Mouse (Mus musculus) C2C12 (cell line): ENCODE data around the gene Spag7. TPM values are rescaled to one million over a fixed set of nuclear protein-coding genes. Genes with fewer than 3 reads are reported as not detected.
A peak's percentile ranks its signal among the peaks of the same experiment; 100 is the strongest.

ENCODE experiments used
- H3K27me3 ChIP-seq: one replicate; pipeline ENCODE4 v1.6.1; 2011; ENCODE audit not compliant: control insufficient read depth, insufficient read depth, insufficient read length
- H3K36me3 ChIP-seq: one replicate; pipeline ENCODE4 v1.6.1; 2011; ENCODE audit not compliant: control insufficient read depth, insufficient read depth
- H3K4me3 ChIP-seq: one replicate; pipeline ENCODE4 v1.5.1; 2011; ENCODE audit warnings: mild to moderate bottlenecking, control low read depth; ENCODE audit not compliant: poor library complexity, insufficient read depth, severe bottlenecking
- H3K79me2 ChIP-seq: one replicate; pipeline ENCODE4 v1.6.1; 2011; ENCODE audit not compliant: control insufficient read depth, insufficient read depth
- H3K79me3 ChIP-seq: one replicate; pipeline ENCODE4 v1.6.1; 2011; ENCODE audit warnings: low read depth, control low read depth
- H3ac ChIP-seq: one replicate; pipeline ENCODE3; 2011; ENCODE audit warnings: low read depth; ENCODE audit not compliant: control insufficient read depth, insufficient read length
- CEBPB ChIP-seq: IDR thresholded peaks from one replicate; pipeline ENCODE4 v1.6.1; 2011; ENCODE audit warnings: low read depth, mild to moderate bottlenecking, control low read depth, moderate library complexity
- CTCF ChIP-seq: IDR thresholded peaks from one replicate; pipeline ENCODE4 v1.5.1; 2011; ENCODE audit not compliant: control insufficient read depth, insufficient read depth, insufficient read length
- FOSL1 ChIP-seq: IDR thresholded peaks from one replicate; pipeline ENCODE4 v1.8.0; 2011; ENCODE audit warnings: mild to moderate bottlenecking, low read length; ENCODE audit not compliant: poor library complexity, insufficient read depth, severe bottlenecking
- MAX ChIP-seq: IDR thresholded peaks from one replicate; pipeline ENCODE4 v1.6.1; 2011; ENCODE audit warnings: mild to moderate bottlenecking, control low read depth
- MYOD1 ChIP-seq: IDR thresholded peaks from one replicate; pipeline ENCODE4 v1.6.1; 2011; ENCODE audit warnings: low read depth; ENCODE audit not compliant: control insufficient read depth, insufficient read length
- MYOG ChIP-seq: IDR thresholded peaks from one replicate; pipeline ENCODE4 v1.6.1; 2011; ENCODE audit not compliant: control insufficient read depth, insufficient read length; ENCODE audit errors: extremely low read depth
- USF1 ChIP-seq: IDR thresholded peaks from one replicate; pipeline ENCODE4 v1.6.1; 2011; ENCODE audit warnings: low read depth, mild to moderate bottlenecking, control low read depth, moderate library complexity
- polyA plus RNA-seq: library from polyadenylated mRNA; unstranded; fragments of >200 nt; fragmentation: generic; extraction: Trizol; gene quantifications from one replicate; pipeline ENCODE4 v1.2.1, GENCODE M21; 2012; ENCODE audit warnings: missing spikeins

The Spag7 gene
- polyA plus RNA-seq, 1 experiment, result 75.4 TPM

DNA sequence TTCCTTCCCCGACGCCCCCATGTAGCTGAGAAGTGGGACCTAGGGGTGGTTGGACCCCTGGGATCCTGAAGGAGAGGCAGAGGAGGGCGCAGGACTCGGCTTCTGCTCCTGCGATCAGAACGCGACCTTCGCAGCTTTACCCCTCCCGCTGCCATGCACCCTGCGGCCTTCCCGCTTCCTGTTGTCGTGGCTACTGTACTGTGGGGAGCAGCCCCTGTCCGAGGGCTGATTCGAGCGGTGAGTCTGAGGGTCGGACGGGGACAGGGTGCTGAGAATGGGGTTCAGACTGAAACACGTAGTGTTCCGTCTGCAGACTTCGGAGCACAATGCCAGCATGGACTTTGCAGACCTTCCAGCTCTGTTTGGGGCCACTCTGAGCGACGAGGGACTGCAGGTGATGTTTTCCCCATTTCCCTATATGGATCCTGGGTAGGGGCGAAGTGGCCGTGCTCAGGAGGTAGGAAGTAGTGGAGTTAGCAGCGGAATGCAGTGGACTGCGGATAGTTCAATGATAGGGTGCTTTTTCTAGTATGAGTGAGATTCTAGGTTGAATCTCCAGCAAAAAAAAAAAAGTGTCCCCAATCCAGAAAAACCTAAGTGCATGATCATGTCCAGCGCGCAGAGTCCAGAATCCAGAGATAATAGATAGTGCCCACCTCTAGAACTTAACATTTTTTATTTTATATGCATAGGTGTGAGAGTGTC, 21.3 kb downstream of the Spag7 start:
- Histone ChIP-seq H3K27me3 (no peaks in the 10 kb centered on the region), H3K79me2 (peaks cover 80% of the 10 kb centered on the region), H3ac (peak overlapping the region; percentile 67), H3K4me3 (peak overlapping the region; percentile 52), H3K79me3 (peaks cover 48% of the 10 kb centered on the region), H3K36me3 (peaks cover 74% of the 10 kb centered on the region)
- no peak for TF ChIP-seq USF1
- TF ChIP-seq MAX, result peak; percentile 45

DNA sequence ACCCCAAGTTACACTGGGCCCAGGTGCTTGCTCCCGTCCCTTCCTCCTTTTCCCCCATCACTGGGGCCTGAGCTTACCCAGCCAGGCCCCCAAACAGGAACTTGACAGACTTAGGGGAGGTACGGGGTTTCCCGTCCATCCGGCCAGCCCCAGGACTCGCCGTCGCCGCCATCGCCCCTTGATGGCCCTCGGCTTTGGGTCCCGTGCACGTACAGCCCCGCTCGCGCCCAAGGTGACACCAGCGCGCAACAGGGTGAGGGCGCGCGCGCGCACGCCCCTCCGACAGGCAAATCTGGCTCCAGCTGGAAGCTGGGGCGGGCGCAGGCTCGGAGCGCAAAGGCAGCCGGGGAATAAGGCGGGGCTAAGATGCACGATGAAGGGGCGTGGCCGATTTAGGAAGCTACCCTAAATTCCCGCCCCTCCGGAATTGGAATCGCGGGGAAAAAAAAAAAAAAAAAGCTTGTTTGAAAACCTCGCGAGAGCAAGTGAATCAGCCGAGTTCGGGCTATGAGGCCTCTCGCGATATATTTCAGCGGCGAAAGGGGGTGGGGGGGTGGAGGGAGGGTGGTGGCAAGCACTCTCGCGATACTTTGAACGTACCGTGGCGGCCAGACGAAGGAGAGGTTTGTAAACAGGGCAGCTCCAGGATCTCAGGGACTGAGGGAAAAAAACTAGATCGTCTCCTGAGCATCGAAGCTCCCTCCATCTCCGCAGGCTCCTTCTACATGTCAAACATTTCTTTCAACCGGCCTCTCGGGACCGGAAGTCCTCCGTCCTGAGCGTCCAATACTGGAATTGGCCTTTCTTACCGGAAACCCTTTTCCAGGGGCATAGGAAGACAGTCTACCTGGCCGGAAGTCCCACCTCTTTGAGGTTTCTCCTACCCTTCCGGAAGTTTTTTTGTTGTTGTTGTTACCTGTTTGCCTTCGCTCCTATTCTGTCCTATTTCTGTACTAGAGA, 22.2 kb downstream of the Spag7 start, which contains the start of the genes Rnf167 and Slc25a11:
Rnf167 (plus strand) TSS at position 545 of the 960 bp plus-strand sequence.
Slc25a11 (minus strand) TSS at position 789 of the 960 bp plus-strand sequence.
- H3K79me3 ChIP-seq, result peaks cover 39% of the 10 kb centered on the region
- H3K79me2 ChIP-seq, result peaks cover 71% of the 10 kb centered on the region
- H3K4me3 ChIP-seq, result peak within 1 kb of the TSS; percentile 92
- H3K36me3 ChIP-seq, result peaks cover 65% of the 10 kb centered on the region
- H3ac ChIP-seq, result peak within 1 kb of the TSS; percentile 94
- TF ChIP-seq MYOG (no peak), CTCF (peak; percentile 21), CEBPB (no peak), USF1 (no peak), FOSL1 (no peak), MYOD1 (no peak), MAX (peak; percentile 24)
- H3K27me3 ChIP-seq, result no peaks in the 10 kb centered on the region

- peaks cover 31% of the 10 kb centered on the region for H3K79me3 ChIP-seq
- peaks cover 57% of the 10 kb centered on the region for H3K36me3 ChIP-seq
- no peaks in the 10 kb centered on the region for H3K27me3 ChIP-seq
- peaks cover 63% of the 10 kb centered on the region for H3K79me2 ChIP-seq
- no peak for TF ChIP-seq FOSL1
- TF ChIP-seq CEBPB, result no peak
- TF ChIP-seq USF1, result no peak
- TF ChIP-seq MYOG, result no peak
- no peak for TF ChIP-seq CTCF
- no peak for TF ChIP-seq MYOD1
- TF ChIP-seq MAX, result no peak
- H3ac ChIP-seq, result peak overlapping the region; percentile 94
- peak overlapping the region; percentile 92 for H3K4me3 ChIP-seq
Observed at GRCm38 (mm10) chr11:70646259-70646555, 23.0 kb downstream of the Spag7 start.

GRCm38 (mm10) chr11:70645461-70646258, 23.6 kb downstream of the Spag7 start:
- Histone ChIP-seq H3K79me2 (peaks cover 58% of the 10 kb centered on the region), H3K4me3 (peak overlapping the region; percentile 92), H3K27me3 (no peaks in the 10 kb centered on the region), H3K79me3 (peaks cover 26% of the 10 kb centered on the region), H3K36me3 (peaks cover 52% of the 10 kb centered on the region), H3ac (peak overlapping the region; percentile 94)
- TF ChIP-seq FOSL1 (no peak), MYOD1 (no peak), CTCF (no peak), MAX (no peak), MYOG (no peak), USF1 (no peak), CEBPB (no peak)

DNA sequence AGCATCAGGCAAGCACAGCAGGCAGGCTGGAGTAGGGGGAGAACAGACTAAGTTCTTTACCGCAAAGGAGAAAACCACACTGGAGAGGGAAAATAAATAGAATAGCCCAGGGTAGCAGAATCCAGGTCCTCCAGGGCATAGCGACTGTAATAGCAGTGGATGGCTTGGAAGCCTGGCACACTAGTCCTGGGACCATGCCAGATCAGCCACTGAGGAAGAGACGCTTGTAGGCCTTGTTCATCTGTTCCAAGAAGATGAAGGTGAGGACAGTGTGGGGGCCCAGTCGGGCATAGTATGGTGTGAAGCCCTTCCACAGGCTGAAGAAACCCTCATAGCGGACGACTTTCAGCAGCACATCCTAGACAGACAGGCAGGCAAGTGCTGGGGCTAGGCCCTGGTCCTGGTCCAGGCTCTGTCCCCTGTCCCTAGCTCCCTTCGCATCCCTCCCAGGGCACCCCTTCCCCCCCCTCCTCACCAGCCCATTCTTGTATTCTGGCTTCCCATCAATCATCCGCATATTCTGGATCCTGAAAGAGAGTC, 24.6 kb downstream of the Spag7 start:
- no peak overlapping the region for H3K4me3 ChIP-seq
- peaks cover 41% of the 10 kb centered on the region for H3K36me3 ChIP-seq
- H3K79me3 ChIP-seq, result peaks cover 16% of the 10 kb centered on the region
- TF ChIP-seq MYOG (no peak), USF1 (no peak)
- no peak overlapping the region for H3ac ChIP-seq
- H3K27me3 ChIP-seq, result no peaks in the 10 kb centered on the region
- H3K79me2 ChIP-seq, result peaks cover 48% of the 10 kb centered on the region
